Mouse (Mus musculus) ES-E14 (cell line): ENCODE results near the gene Wfikkn1. TPM values are rescaled to one million over a fixed set of nuclear protein-coding genes. Genes with fewer than 3 reads are reported as not detected.

Source experiments
- DNase-seq: peaks from one replicate; pipeline ENCODE4 v3.0.0-alpha.2; 2013; ENCODE audit warnings: low read depth, low spot score
- H3K27ac ChIP-seq: 2 replicates; pipeline ENCODE4 v1.5.1; 2012; ENCODE audit warnings: low read depth, mild to moderate bottlenecking, low read length, moderate library complexity, mixed read lengths; ENCODE audit not compliant: poor library complexity, insufficient read depth, severe bottlenecking
- H3K36me3 ChIP-seq: 2 replicates; pipeline ENCODE4 v1.6.1; 2012; ENCODE audit warnings: mild to moderate bottlenecking, low read length, moderate library complexity, mixed read lengths; ENCODE audit not compliant: control insufficient read depth, poor library complexity, insufficient read depth, severe bottlenecking
- H3K4me1 ChIP-seq, 2 experiments: fragments of 150-350 bp in 1 of 2; sonication (generic) in 1 of 2; 2 replicates each; pipeline ENCODE4 v1.6.1; 2012; ENCODE audit warnings: low read length in 2 of 2, mild to moderate bottlenecking in 1 of 2, mixed read lengths in 1 of 2; ENCODE audit not compliant: control insufficient read depth in 2 of 2, insufficient read depth in 2 of 2, poor library complexity in 1 of 2
- H3K4me3 ChIP-seq, 2 experiments: fragments of 150-350 bp in 1 of 2; sonication (generic) in 1 of 2; 2 replicates each; pipeline ENCODE4 v1.5.1; 2012; ENCODE audit warnings: low read length in 2 of 2, low read depth in 1 of 2, mild to moderate bottlenecking in 1 of 2, mixed read lengths in 1 of 2; ENCODE audit not compliant: insufficient read depth in 1 of 2, poor library complexity in 1 of 2, severe bottlenecking in 1 of 2
- H3K9ac ChIP-seq: 2 replicates; pipeline ENCODE4 v1.6.1; 2012; ENCODE audit warnings: low read depth, mild to moderate bottlenecking, low read length, mixed read lengths; ENCODE audit not compliant: poor library complexity, insufficient read depth, severe bottlenecking
- H3K9me3 ChIP-seq: fragments of 150-350 bp; sonication (generic); 2 replicates; pipeline ENCODE4 v1.6.1; 2012; ENCODE audit warnings: low read depth, mild to moderate bottlenecking, low read length; ENCODE audit not compliant: control insufficient read depth, insufficient read depth
- CHD2 ChIP-seq: IDR thresholded peaks from 2 replicates; pipeline ENCODE4 v1.6.1; 2014; ENCODE audit warnings: mild to moderate bottlenecking, low read depth, low read length, inconsistent platforms
- HCFC1 ChIP-seq: IDR thresholded peaks from 2 replicates; pipeline ENCODE4 v1.6.1; 2012; ENCODE audit warnings: low read length, inconsistent platforms, borderline replicate concordance; ENCODE audit not compliant: insufficient read depth
- MAFK ChIP-seq: IDR thresholded peaks from 2 replicates; pipeline ENCODE4 v1.6.1; 2014; ENCODE audit warnings: mild to moderate bottlenecking, low read depth, low read length, inconsistent platforms; ENCODE audit not compliant: insufficient read depth
- ZC3H11A ChIP-seq: IDR thresholded peaks from 2 replicates; pipeline ENCODE4 v1.6.1; 2012; ENCODE audit warnings: low read depth, mild to moderate bottlenecking, inconsistent platforms, low read length, borderline replicate concordance
- ZNF384 ChIP-seq: IDR thresholded peaks from 2 replicates; pipeline ENCODE4 v1.6.1; 2012; ENCODE audit warnings: low read depth, low read length, inconsistent platforms
- in situ Hi-C, 2 experiments: fragments of 600-800 bp; cut with MboI; formaldehyde crosslinking; loops; one replicate each; pipeline ENCODE4 v1.15.1; 2025; ENCODE audit warnings: low sequenced_read_pairs in 2 of 2, inconsistent platforms in 1 of 2; ENCODE audit not compliant: unreplicated experiment in 2 of 2
- total RNA-seq: library from RNA; depleted of rRNA; stranded (reverse); fragments of 300-350 nt; gene quantifications from 2 replicates; pipeline ENCODE4 v1.2.3, GENCODE M21; 2012

Wfikkn1 gene
- total RNA-seq, 1 experiment = 3.3 TPM

DNA sequence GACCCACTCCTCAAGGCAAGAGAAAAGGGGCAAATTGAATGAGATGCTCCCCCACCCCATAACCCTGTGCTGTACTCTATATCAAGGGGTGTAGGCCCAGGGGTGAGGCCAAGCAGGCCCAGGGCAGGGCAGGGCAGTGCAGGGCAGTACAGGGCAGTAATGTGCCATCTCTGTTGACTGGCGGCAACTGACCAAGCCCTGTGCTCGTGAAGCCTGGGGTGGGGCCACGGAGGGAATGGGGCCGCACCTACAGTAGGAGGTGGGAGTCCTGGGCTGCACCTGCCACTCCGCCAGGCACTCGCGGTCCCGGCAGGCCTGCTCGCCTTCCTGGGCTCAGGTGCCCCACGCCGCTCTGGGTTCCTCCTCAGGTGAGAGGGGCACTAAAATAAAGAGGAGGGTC lies 15.4 kb downstream of the Wfikkn1 start:
- no peaks in the 10 kb centered on the region for H3K36me3 ChIP-seq
- in situ Hi-C loops = no loop called here
- no peak overlapping the region for H3K9ac ChIP-seq
- peaks cover 4 to 12% of the 10 kb centered on the region in 2 experiments; a peak in 2 of 4 replicates for H3K4me1 ChIP-seq
- TF ChIP-seq MAFK (no peak), ZNF384 (no peak), ZC3H11A (no peak), HCFC1 (no peak), CHD2 (no peak)
- no peak overlapping the region; a peak in 1 of 4 replicates for H3K4me3 ChIP-seq
- DNase-seq = no peak
- no peak overlapping the region for H3K27ac ChIP-seq
- H3K9me3 ChIP-seq = no peaks in the 10 kb centered on the region

DNA sequence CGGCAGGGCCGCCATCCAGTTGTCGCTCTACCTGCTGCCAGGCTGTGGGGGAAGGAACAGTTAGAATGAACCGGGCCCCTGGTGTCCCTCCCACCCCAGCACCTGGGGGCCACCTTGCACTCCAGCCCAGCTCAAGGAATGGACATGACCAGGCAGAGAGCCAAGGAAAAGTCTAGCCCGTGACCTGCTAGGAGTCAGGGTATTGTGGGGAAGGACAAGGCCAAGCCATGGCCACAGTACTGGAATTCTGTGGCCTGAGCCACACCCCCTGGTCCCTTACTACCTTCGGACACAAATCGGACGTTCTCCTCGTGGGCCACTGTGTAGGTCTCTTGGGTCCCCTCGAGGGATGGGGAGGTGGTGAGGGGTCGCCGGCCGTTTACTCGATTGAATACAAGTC lies 16.3 kb downstream of the Wfikkn1 start:
- in situ Hi-C loops = no loop called here
- no peaks in the 10 kb centered on the region for H3K9me3 ChIP-seq
- no peak overlapping the region for H3K4me3 ChIP-seq
- no peak overlapping the region for H3K27ac ChIP-seq
- DNase-seq = no peak
- H3K36me3 ChIP-seq = no peaks in the 10 kb centered on the region
- TF ChIP-seq ZNF384 (no peak), ZC3H11A (no peak), MAFK (no peak), CHD2 (no peak), HCFC1 (no peak)
- no peak overlapping the region for H3K9ac ChIP-seq
- peaks cover 4 to 9% of the 10 kb centered on the region in 2 experiments; a peak in 2 of 4 replicates for H3K4me1 ChIP-seq

DNA sequence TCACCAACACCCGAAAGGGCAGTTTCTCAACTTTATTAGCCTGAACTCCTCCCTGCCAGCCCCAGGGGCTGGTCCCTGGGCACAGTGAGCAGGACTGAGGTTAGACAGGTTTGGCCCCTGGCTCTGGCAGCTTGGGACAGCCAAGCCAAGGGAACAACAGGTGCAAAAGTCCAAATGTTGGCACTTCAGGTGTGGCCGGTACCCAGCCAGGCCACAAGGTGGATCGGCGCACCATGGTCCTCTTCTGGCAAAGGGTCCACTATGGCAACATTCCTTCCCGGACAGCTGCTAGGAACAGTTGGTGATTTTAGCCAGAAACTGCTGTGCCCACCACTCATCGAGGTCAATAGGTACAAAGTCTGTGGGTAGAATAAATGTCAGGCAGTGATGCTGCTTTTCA lies 17.0 kb downstream of the Wfikkn1 start:
- Histone ChIP-seq H3K9me3 (no peaks in the 10 kb centered on the region), H3K4me3 (no peak overlapping the region), H3K36me3 (no peaks in the 10 kb centered on the region), H3K4me1 (peaks cover 0 to 7% of the 10 kb centered on the region in 2 experiments; a peak in 2 of 4 replicates), H3K9ac (no peak overlapping the region), H3K27ac (no peak overlapping the region)
- no peak for DNase-seq
- TF ChIP-seq ZNF384 (no peak), HCFC1 (no peak), MAFK (no peak), CHD2 (no peak), ZC3H11A (no peak)
- in situ Hi-C loops = no loop called here

DNA sequence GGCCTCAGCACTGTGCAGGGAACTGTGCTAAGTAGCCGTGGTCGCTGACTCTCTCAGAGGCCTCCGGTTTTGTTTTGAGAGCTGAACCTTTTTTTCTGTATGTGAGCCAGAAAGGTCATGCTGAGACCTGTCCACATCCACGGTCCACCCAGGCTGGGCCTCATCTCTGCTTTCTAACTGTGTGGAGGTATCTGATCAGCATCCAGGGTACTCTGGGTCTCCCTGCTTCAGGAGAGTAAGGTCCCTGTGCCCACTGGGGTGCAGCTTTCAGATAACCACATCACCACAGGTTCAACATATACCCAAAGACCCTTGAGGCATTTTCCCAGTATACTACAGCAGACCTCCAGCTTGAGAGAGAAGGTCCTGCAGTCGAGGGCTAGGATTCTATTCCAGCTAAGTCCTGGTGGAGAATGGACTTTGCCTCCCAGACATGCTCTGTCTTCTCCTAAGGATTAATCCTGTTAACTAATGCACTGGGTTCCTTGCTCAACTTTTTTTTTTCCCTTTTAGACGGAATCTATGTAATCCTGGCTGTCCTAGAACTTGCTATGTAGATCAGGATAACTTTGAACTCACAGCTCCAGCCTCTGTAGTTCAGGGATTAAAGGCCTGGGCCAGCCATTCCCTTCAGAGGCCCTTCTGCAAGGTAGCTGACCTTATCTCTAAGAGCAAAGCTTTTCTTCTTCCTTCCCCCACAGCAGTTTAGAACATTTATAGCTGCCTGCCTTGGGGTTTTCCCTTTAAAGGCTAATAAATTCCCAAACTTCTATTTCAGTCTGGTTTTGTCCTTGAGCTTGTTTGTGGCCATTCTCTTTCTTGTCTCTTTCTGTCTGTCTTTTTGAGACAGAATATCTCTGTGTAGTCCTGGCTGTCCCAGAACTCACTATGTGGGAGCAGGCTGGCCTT lies 18.7 kb downstream of the Wfikkn1 start:
- peak overlapping the region; percentile 69 to 77 for H3K4me3 ChIP-seq
- peaks cover 0 to 7% of the 10 kb centered on the region in 2 experiments; a peak in 1 of 4 replicates for H3K4me1 ChIP-seq
- no peak overlapping the region for H3K27ac ChIP-seq
- peaks cover under 1% of the 10 kb centered on the region; the same call in 1 of the 2 replicates for H3K36me3 ChIP-seq
- peak overlapping the region; percentile 87 for H3K9ac ChIP-seq
- no peaks in the 10 kb centered on the region for H3K9me3 ChIP-seq
- no peak for DNase-seq
- in situ Hi-C loops = no loop called here
- TF ChIP-seq HCFC1 (no peak), ZNF384 (no peak), ZC3H11A (no peak), MAFK (no peak), CHD2 (no peak)
